Mouse (Mus musculus) inflammation-experienced regulatory T-cells, adult 16 weeks (primary cell): Measurements from ENCODE around the gene Zfp358. TPM values are rescaled to one million over a fixed set of nuclear protein-coding genes. Genes with fewer than 3 reads are reported as not detected.

Experiments
- polyA plus RNA-seq: library from polyadenylated mRNA; unstranded; fragments of 100-300 nt; shearing (Covaris generic); gene quantifications from one replicate; pipeline ENCODE4 v1.2.1, GENCODE M21; 2017

Gene Zfp358
- polyA plus RNA-seq: 4.7 TPM

DNA sequence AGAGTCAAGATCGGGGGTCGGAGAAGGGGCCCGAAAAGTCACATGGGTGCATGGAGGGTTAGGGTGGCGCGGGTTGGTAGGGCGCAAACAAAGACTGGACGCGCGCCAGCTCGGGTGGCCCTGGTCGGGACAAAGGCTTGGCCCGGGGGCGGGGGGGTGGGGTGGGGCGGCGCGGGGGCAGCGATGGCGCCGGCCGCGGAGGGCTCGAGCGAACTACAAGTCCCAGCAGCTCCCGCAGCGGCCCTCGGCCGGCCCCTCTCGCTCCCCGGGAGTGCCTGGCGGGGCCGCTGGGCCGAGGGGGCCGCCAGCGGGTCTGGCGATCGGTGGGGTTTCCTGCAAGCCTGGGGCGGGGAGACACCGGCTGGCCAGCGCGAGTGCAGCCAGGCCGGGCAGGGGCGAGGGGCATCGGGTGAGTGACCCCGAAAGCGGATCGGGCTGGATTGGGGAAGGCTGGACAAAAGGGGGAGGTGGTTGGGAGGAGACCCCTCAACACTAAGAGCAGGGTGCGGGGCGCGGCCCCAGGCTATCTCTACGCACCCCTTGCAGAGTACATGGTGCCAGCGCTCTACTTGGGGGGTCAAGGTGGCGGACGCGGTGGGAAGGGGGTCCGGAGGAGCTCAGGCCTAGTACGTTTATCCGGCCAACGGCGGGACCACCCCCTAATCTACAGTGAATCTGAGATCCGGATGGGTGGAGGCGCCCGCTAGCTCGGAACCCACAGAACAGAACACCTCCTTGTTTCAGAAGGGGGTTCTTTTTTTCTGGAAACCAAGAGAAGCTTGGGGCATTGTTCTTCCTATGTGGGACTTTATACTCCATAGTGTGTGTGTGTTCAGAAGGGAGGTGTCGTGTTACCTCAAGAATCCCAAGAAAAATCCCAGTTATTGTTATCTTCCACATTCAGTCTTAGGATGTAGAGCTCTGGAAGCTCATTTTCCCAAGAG lies at the start of gene Zfp358:
TSS of gene Zfp358 (plus strand) at position 238 of the 944 bp plus-strand sequence.

GRCm38 (mm10) chr8:3467006-3467885 lies 25.7 kb upstream of the Zfp358 start, which contains the start of gene Pex11g:
Gene Pex11g (minus strand): TSS chr8:3467680.

DNA sequence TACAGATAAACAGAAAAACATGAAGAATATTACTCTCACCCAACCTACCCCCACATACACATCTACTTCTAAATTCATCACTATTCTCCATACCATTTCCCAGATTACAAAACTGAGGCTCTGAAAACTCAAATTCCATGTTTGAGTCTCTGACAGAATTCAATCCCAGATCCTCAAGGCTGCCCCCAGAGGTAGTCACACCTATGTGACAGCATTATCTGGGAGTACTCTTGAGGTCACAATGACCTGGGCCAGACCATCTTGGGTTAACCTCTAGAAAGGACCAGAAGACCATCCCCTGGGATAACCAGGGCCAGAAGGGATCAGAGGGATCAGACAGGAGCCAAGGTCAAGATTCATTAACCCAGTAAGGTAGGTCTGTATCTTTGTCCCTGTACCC lies 22.4 kb upstream of the Zfp358 start, which contains the start of gene Tex45:
TSS of gene Tex45 (plus strand) at position 301 of the 400 bp plus-strand sequence.

GRCm38 (mm10) chr8:3500235-3501090 lies 7.5 kb downstream of the Zfp358 start, which contains the start of gene Mcoln1:
Gene Mcoln1 (plus strand): TSS chr8:3500457.

DNA sequence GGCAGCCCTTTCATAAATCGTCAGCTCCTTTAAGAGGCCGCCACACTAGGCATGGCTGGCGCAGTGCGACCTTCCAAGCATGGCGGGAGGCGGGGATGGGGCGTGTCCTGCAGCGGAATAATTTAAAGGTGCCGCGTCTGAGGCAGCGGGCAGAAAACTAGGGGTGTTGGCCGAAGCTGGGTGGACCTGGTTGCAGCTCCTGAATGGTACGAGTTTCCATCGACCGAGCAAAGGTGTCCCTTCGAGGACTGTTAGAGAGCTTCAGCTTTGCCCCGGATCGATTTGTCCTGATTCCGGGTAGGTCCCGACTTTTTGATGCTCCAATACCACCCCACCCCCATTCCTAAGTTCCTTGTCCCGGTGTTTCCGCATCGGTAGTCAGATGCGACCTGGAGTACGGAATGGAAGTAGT lies 22.3 kb downstream of the Zfp358 start, which contains the start of gene Pnpla6:
TSS of gene Pnpla6 (plus strand) at position 125 of the 412 bp plus-strand sequence.

Other genes with a start within 250 kb of the Zfp358 start
- gene Insr, start 213.5 kb upstream of the Zfp358 start, polyA plus RNA-seq: 28.5 TPM
- 73.8 TPM for gene A430078G23Rik, start 139.7 kb upstream of the Zfp358 start, polyA plus RNA-seq
- gene Arhgef18, start 100.1 kb upstream of the Zfp358 start, polyA plus RNA-seq: 60.8 TPM
- 6.0 TPM for gene Pex11g, start 25.5 kb upstream of the Zfp358 start, polyA plus RNA-seq
- gene Tex45, start 22.3 kb upstream of the Zfp358 start, polyA plus RNA-seq: not detected
- 44.5 TPM for gene Mcoln1, start 7.3 kb downstream of the Zfp358 start, polyA plus RNA-seq
- 64.1 TPM for gene Pnpla6, start 22.2 kb downstream of the Zfp358 start, polyA plus RNA-seq
- not detected for gene C330021F23Rik, start 74.9 kb downstream of the Zfp358 start, polyA plus RNA-seq
- gene Camsap3, start 94.2 kb downstream of the Zfp358 start, polyA plus RNA-seq: 0.13 TPM
- 137 TPM for gene Xab2, start 128.2 kb downstream of the Zfp358 start, polyA plus RNA-seq
- gene Pet100, start 128.4 kb downstream of the Zfp358 start, polyA plus RNA-seq: 127 TPM
- not detected for gene Pcp2, start 132.4 kb downstream of the Zfp358 start, polyA plus RNA-seq
- 231 TPM for gene Stxbp2, start 137.8 kb downstream of the Zfp358 start, polyA plus RNA-seq
- gene Retn, start 162.6 kb downstream of the Zfp358 start, polyA plus RNA-seq: not detected
- not detected for gene Mcemp1, start 172.6 kb downstream of the Zfp358 start, polyA plus RNA-seq
- gene Fcor, start 179.2 kb downstream of the Zfp358 start, polyA plus RNA-seq: not detected
- gene Trappc5, start 183.2 kb downstream of the Zfp358 start, polyA plus RNA-seq: 40.6 TPM
- 3.1 TPM for gene Fcer2a, start 201.0 kb downstream of the Zfp358 start, polyA plus RNA-seq
- not detected for gene Clec4g, start 227.5 kb downstream of the Zfp358 start, polyA plus RNA-seq